Mouse (Mus musculus) lung, postnatal 10 days (tissue): Measurements from ENCODE around the gene Sun1.

Source experiments
- DNase-seq: peaks from one replicate; pipeline ENCODE4 v3.0.0; 2021

Gene Sun1

GRCm38 (mm10) chr5:139287099-139287498 is 86.7 kb downstream of the Sun1 start:
- no peak for DNase-seq

- DNase-seq = no peak
These were observed 87.3 kb downstream of the Sun1 start for GRCm38 (mm10) chr5:139287787-139288186.

- no peak for DNase-seq
These were observed 88.2 kb downstream of the Sun1 start for GRCm38 (mm10) chr5:139288591-139288990.

GRCm38 (mm10) chr5:139290467-139291259 is 90.2 kb downstream of the Sun1 start:
- DNase-seq = no peak

- no peak for DNase-seq
These were observed 91.5 kb downstream of the Sun1 start for GRCm38 (mm10) chr5:139291811-139292560.

- DNase-seq = no peak
These were observed 93.7 kb downstream of the Sun1 start for GRCm38 (mm10) chr5:139294089-139294488.

- no peak for DNase-seq
These were observed 96.7 kb downstream of the Sun1 start for GRCm38 (mm10) chr5:139297092-139297491.

- no peak for DNase-seq
These were observed 97.3 kb downstream of the Sun1 start for GRCm38 (mm10) chr5:139297745-139298144.
